In the genomic region with DNA sequence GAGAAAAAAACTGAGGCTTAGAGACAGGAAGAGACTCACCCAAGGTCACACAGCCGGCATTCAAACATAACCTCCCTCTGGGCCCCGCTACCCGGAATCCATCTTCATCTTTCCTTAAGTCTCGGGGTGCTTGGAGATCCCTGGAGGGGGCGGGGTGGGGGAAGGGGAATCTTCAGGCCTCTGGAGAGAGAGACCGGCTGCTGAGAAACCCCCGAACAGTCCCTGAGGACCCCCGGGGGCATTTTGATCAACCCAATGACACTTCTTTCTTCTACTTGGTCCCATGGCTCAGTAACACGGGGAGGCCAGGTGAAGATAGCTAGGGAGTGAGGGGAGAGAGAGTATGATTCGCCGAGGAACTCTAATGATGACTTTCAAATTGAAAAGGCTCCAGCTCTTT, we compare ENCODE assay signal across 8 mouse cellular contexts. TPM values are rescaled to one million over a fixed set of nuclear protein-coding genes. Genes with fewer than 3 reads are reported as not detected.
DNase-seq lines count a peak whose midpoint lies in the region; ATAC-seq and TF ChIP-seq lines count a peak whose summit lies in the region.

No protein-coding gene starts in this region.

- H3K4me1 ChIP-seq in kidney, adult 2 months (ENCODE audit: control insufficient read depth, insufficient read depth, low read length), result no peaks in the 10 kb centered on the region
- H3K4me1 ChIP-seq in embryonic facial prominence, embryonic 11.5 days (ENCODE audit: control insufficient read depth, insufficient read depth, low read length), result peaks cover 2% of the 10 kb centered on the region
- peaks cover 13% of the 10 kb centered on the region for H3K4me1 ChIP-seq in hindbrain, embryonic 16.5 days (ENCODE audit: control insufficient read depth, insufficient read depth, low read depth, low read length)
- peaks cover 17% of the 10 kb centered on the region for H3K4me1 ChIP-seq in midbrain, embryonic 16.5 days (ENCODE audit: control insufficient read depth, insufficient read depth, low read length)

- ATAC-seq in embryonic facial prominence, embryonic 11.5 days (replicated peaks; ENCODE audit: insufficient number of reproducible peaks, low FRiP score, low TSS enrichment, low read depth), result no peak
- ATAC-seq in hindbrain, embryonic 16.5 days, result no peak
- ATAC-seq in midbrain, embryonic 16.5 days, result no peak
- ATAC-seq in megakaryocyte progenitor cell, adult 5-6 weeks (replicated peaks; ENCODE audit: poor library complexity), result no peak
- no peak for ATAC-seq in granulocyte monocyte progenitor cell, adult 5-6 weeks (replicated peaks; ENCODE audit: poor library complexity, severe bottlenecking)

- TF ChIP-seq POLR2A in kidney, adult 2 months (IDR thresholded peaks at IDR 0.05; ENCODE audit: low read depth, low read length), result no peak

- no peak for TF ChIP-seq CTCF in kidney, adult 2 months (conservative IDR thresholded peaks at IDR 0.05; ENCODE audit: insufficient read depth, insufficient read length, low read depth, low read length)

- intact Hi-C loops in left cerebral cortex, postnatal 10 days (cut with DNase I), result no loop called here

- DNase-seq in kidney, adult 2 months, result no peak
- no peak for DNase-seq in kidney, adult 8-10 months
- peak; percentile 45 for DNase-seq in embryonic facial prominence, embryonic 11.5 days (ENCODE audit: low spot score)
- DNase-seq in left cerebral cortex, postnatal 10 days (ENCODE audit: extremely low spot score in 1 of 2, low spot score in 2 of 2), result no peak

- WGBS in kidney, adult 2 months, result 32% methylated on average over 11 of the region's 11 CpGs
- 5% methylated on average over 11 of the region's 11 CpGs for WGBS in embryonic facial prominence, embryonic 11.5 days
- WGBS in hindbrain, embryonic 16.5 days, result 7% methylated on average over 11 of the region's 11 CpGs
- WGBS in midbrain, embryonic 16.5 days, result 7% methylated on average over 11 of the region's 11 CpGs

- H3K27ac ChIP-seq in kidney, adult 2 months (ENCODE audit: insufficient read depth, low read depth, low read length), result no peak overlapping the region
- peak overlapping the region; percentile 94 for H3K27ac ChIP-seq in embryonic facial prominence, embryonic 11.5 days (replicated peaks; ENCODE audit: low read depth, low read length)
- no peak overlapping the region for H3K27ac ChIP-seq in hindbrain, embryonic 16.5 days (ENCODE audit: low read depth, low read length)
- H3K27ac ChIP-seq in midbrain, embryonic 16.5 days (ENCODE audit: low read length), result no peak overlapping the region

- H3K27me3 ChIP-seq in kidney, adult 2 months (replicated peaks; ENCODE audit: control insufficient read depth, insufficient read depth, low read length), result no peaks in the 10 kb centered on the region
- H3K27me3 ChIP-seq in embryonic facial prominence, embryonic 11.5 days (ENCODE audit: control insufficient read depth, insufficient read depth, low read length), result no peaks in the 10 kb centered on the region
- H3K27me3 ChIP-seq in hindbrain, embryonic 16.5 days (replicated peaks; ENCODE audit: control insufficient read depth, insufficient read depth, low read length), result no peaks in the 10 kb centered on the region
- H3K27me3 ChIP-seq in midbrain, embryonic 16.5 days (ENCODE audit: control insufficient read depth, insufficient read depth, low read depth, low read length), result no peaks in the 10 kb centered on the region

- peak overlapping the region; percentile 52; the same call in 1 of the 2 replicates for H3K4me3 ChIP-seq in kidney, adult 2 months (ENCODE audit: insufficient read depth, low read depth, low read length)
- H3K4me3 ChIP-seq in embryonic facial prominence, embryonic 11.5 days (ENCODE audit: low read depth, low read length), result peak overlapping the region; percentile 89
- H3K4me3 ChIP-seq in hindbrain, embryonic 16.5 days (ENCODE audit: low read length), result peak overlapping the region; percentile 84
- peak overlapping the region; percentile 71 for H3K4me3 ChIP-seq in midbrain, embryonic 16.5 days (ENCODE audit: low read depth, low read length)

- peak overlapping the region; percentile 90 for H3K9ac ChIP-seq in embryonic facial prominence, embryonic 11.5 days (replicated peaks; ENCODE audit: low read length)
- peak overlapping the region; percentile 93 for H3K9ac ChIP-seq in hindbrain, embryonic 16.5 days (ENCODE audit: low read depth, low read length)
- H3K9ac ChIP-seq in midbrain, embryonic 16.5 days (ENCODE audit: low read depth, low read length), result peak overlapping the region; percentile 76

- no peaks in the 10 kb centered on the region for H3K9me3 ChIP-seq in embryonic facial prominence, embryonic 11.5 days (replicated peaks; ENCODE audit: control insufficient read depth, low read length)
- H3K9me3 ChIP-seq in hindbrain, embryonic 16.5 days (ENCODE audit: control insufficient read depth, low read length), result no peaks in the 10 kb centered on the region
- H3K9me3 ChIP-seq in midbrain, embryonic 16.5 days (replicated peaks; ENCODE audit: control insufficient read depth, low read length, poor library complexity, severe bottlenecking), result no peaks in the 10 kb centered on the region

- no peaks in the 10 kb centered on the region for H3K36me3 ChIP-seq in kidney, adult 2 months (ENCODE audit: control insufficient read depth, insufficient read depth, low read length)
- peaks cover under 1% of the 10 kb centered on the region; the same call in 1 of the 2 replicates for H3K36me3 ChIP-seq in embryonic facial prominence, embryonic 11.5 days (replicated peaks; ENCODE audit: control insufficient read depth, insufficient read depth, low read depth, low read length)
- no peaks in the 10 kb centered on the region for H3K36me3 ChIP-seq in hindbrain, embryonic 16.5 days (ENCODE audit: control insufficient read depth, insufficient read depth, low read length)
- H3K36me3 ChIP-seq in midbrain, embryonic 16.5 days (ENCODE audit: control insufficient read depth, insufficient read depth, low read length), result no peaks in the 10 kb centered on the region

- H3K4me2 ChIP-seq in embryonic facial prominence, embryonic 11.5 days (ENCODE audit: low read depth, low read length), result peak overlapping the region; percentile 71
- H3K4me2 ChIP-seq in hindbrain, embryonic 16.5 days (ENCODE audit: low read length), result peak overlapping the region; percentile 76
- peak overlapping the region; percentile 86 for H3K4me2 ChIP-seq in midbrain, embryonic 16.5 days (ENCODE audit: low read length)

RNA-seq across cellular contexts. Expression of a gene that starts 0.9 kb away (rescaled TPM):
- 5.5 and 7.5 TPM in 2 replicates for polyA plus RNA-seq in kidney, adult 2 months (2012; rRNA removed)
- 11.5 and 12.2 TPM in 2 replicates for polyA plus RNA-seq in embryonic facial prominence, embryonic 11.5 days (2014; fragmentation: Nextera tagmentation; extraction: Ambion mirVana)
- polyA plus RNA-seq in hindbrain, embryonic 16.5 days (2015; fragmentation: Nextera tagmentation; extraction: Ambion mirVana), result 2.9 and 3.5 TPM in 2 replicates
- polyA plus RNA-seq in midbrain, embryonic 16.5 days (2015; fragmentation: Nextera tagmentation; extraction: Ambion mirVana), result 2.6 and 3.0 TPM in 2 replicates
- not detected in 2 replicates for total RNA-seq in megakaryocyte progenitor cell, adult 5-6 weeks (2015)
- total RNA-seq in megakaryocyte progenitor cell, adult 5-6 weeks (2017), result 0.04 and 0.17 TPM in 2 replicates
- 100 to 1,000 TPM; 103 TPM for total RNA-seq in left cerebral cortex, postnatal 10 days (2021)
- not detected in 2 replicates for total RNA-seq in granulocyte monocyte progenitor cell, adult 5-6 weeks (2014; fragmentation: Nextera tagmentation)
- total RNA-seq in granulocyte monocyte progenitor cell, adult 5-6 weeks (2017), result 0.31 and 0.69 TPM in 2 replicates

RNA-seq across cellular contexts. Expression of a gene that starts 15.6 kb away (rescaled TPM):
- polyA plus RNA-seq in kidney, adult 2 months (2012; rRNA removed), result 3.6 and 3.7 TPM in 2 replicates
- polyA plus RNA-seq in embryonic facial prominence, embryonic 11.5 days (2014; fragmentation: Nextera tagmentation; extraction: Ambion mirVana), result 16.0 and 19.8 TPM in 2 replicates
- polyA plus RNA-seq in hindbrain, embryonic 16.5 days (2015; fragmentation: Nextera tagmentation; extraction: Ambion mirVana), result 1.5 and 1.6 TPM in 2 replicates
- polyA plus RNA-seq in midbrain, embryonic 16.5 days (2015; fragmentation: Nextera tagmentation; extraction: Ambion mirVana), result 14.0 and 49.2 TPM in 2 replicates
- total RNA-seq in megakaryocyte progenitor cell, adult 5-6 weeks (2015), result not detected in 2 replicates
- not detected in 2 replicates for total RNA-seq in megakaryocyte progenitor cell, adult 5-6 weeks (2017)
- under 1 TPM; 0.73 to 0.81 TPM for total RNA-seq in left cerebral cortex, postnatal 10 days (2021)
- total RNA-seq in granulocyte monocyte progenitor cell, adult 5-6 weeks (2014; fragmentation: Nextera tagmentation), result not detected in 2 replicates
- total RNA-seq in granulocyte monocyte progenitor cell, adult 5-6 weeks (2017), result 0.26 and 0.62 TPM in 2 replicates

RNA-seq across cellular contexts. Expression of a gene that starts 30.3 kb away (rescaled TPM):
- polyA plus RNA-seq in kidney, adult 2 months (2012; rRNA removed), result 4.0 and 5.0 TPM in 2 replicates
- 0.87 and 1.1 TPM in 2 replicates for polyA plus RNA-seq in embryonic facial prominence, embryonic 11.5 days (2014; fragmentation: Nextera tagmentation; extraction: Ambion mirVana)
- 0.14 and 0.26 TPM in 2 replicates for polyA plus RNA-seq in hindbrain, embryonic 16.5 days (2015; fragmentation: Nextera tagmentation; extraction: Ambion mirVana)
- 0.22 and 0.23 TPM in 2 replicates for polyA plus RNA-seq in midbrain, embryonic 16.5 days (2015; fragmentation: Nextera tagmentation; extraction: Ambion mirVana)
- 2.1 and 2.6 TPM in 2 replicates for total RNA-seq in megakaryocyte progenitor cell, adult 5-6 weeks (2015)
- 1.8 and 4.0 TPM in 2 replicates for total RNA-seq in megakaryocyte progenitor cell, adult 5-6 weeks (2017)
- under 1 TPM in 1 of 2 experiments, not detected in 1; 0.17 TPM for total RNA-seq in left cerebral cortex, postnatal 10 days (2021)
- total RNA-seq in granulocyte monocyte progenitor cell, adult 5-6 weeks (2014; fragmentation: Nextera tagmentation), result 1.1 and 1.2 TPM in 2 replicates
- total RNA-seq in granulocyte monocyte progenitor cell, adult 5-6 weeks (2017), result 2.2 and 2.6 TPM in 2 replicates

RNA-seq across cellular contexts. Expression of a gene that starts 33.3 kb away (rescaled TPM):
- polyA plus RNA-seq in kidney, adult 2 months (2012; rRNA removed), result 18.3 and 23.3 TPM in 2 replicates
- 10.1 and 11.4 TPM in 2 replicates for polyA plus RNA-seq in embryonic facial prominence, embryonic 11.5 days (2014; fragmentation: Nextera tagmentation; extraction: Ambion mirVana)
- polyA plus RNA-seq in hindbrain, embryonic 16.5 days (2015; fragmentation: Nextera tagmentation; extraction: Ambion mirVana), result 5.2 and 6.5 TPM in 2 replicates
- polyA plus RNA-seq in midbrain, embryonic 16.5 days (2015; fragmentation: Nextera tagmentation; extraction: Ambion mirVana), result 6.0 and 6.9 TPM in 2 replicates
- total RNA-seq in megakaryocyte progenitor cell, adult 5-6 weeks (2015), result 6.2 and 8.8 TPM in 2 replicates
- 6.0 and 8.8 TPM in 2 replicates for total RNA-seq in megakaryocyte progenitor cell, adult 5-6 weeks (2017)
- 1 to 10 TPM; 6.4 to 6.8 TPM for total RNA-seq in left cerebral cortex, postnatal 10 days (2021)
- 9.6 and 14.6 TPM in 2 replicates for total RNA-seq in granulocyte monocyte progenitor cell, adult 5-6 weeks (2014; fragmentation: Nextera tagmentation)
- total RNA-seq in granulocyte monocyte progenitor cell, adult 5-6 weeks (2017), result 3.4 and 11.9 TPM in 2 replicates

RNA-seq across cellular contexts. Expression of a gene that starts 47.9 kb away (rescaled TPM):
- polyA plus RNA-seq in kidney, adult 2 months (2012; rRNA removed), result 305 and 325 TPM in 2 replicates
- 227 and 237 TPM in 2 replicates for polyA plus RNA-seq in embryonic facial prominence, embryonic 11.5 days (2014; fragmentation: Nextera tagmentation; extraction: Ambion mirVana)
- polyA plus RNA-seq in hindbrain, embryonic 16.5 days (2015; fragmentation: Nextera tagmentation; extraction: Ambion mirVana), result 419 and 442 TPM in 2 replicates
- polyA plus RNA-seq in midbrain, embryonic 16.5 days (2015; fragmentation: Nextera tagmentation; extraction: Ambion mirVana), result 405 and 443 TPM in 2 replicates
- 125 and 150 TPM in 2 replicates for total RNA-seq in megakaryocyte progenitor cell, adult 5-6 weeks (2015)
- 419 and 440 TPM in 2 replicates for total RNA-seq in megakaryocyte progenitor cell, adult 5-6 weeks (2017)
- total RNA-seq in left cerebral cortex, postnatal 10 days (2021), result 1,000 to 10,000 TPM; 2,071 to 2,081 TPM
- 188 and 246 TPM in 2 replicates for total RNA-seq in granulocyte monocyte progenitor cell, adult 5-6 weeks (2014; fragmentation: Nextera tagmentation)
- total RNA-seq in granulocyte monocyte progenitor cell, adult 5-6 weeks (2017), result 463 and 465 TPM in 2 replicates
